Mouse (Mus musculus): ENCODE measurements around the gene Sun5. TPM values are rescaled to one million over a fixed set of nuclear protein-coding genes. Genes with fewer than 3 reads are reported as not detected.

Gene Sun5
- polyA plus RNA-seq, 1 experiment from 2014 or later = not detected

Other genes starting within 250 kb of the Sun5 start
- gene Commd7, start 238.3 kb downstream of the Sun5 start, polyA plus RNA-seq (2014; fragmentation: Nextera tagmentation; extraction: Ambion mirVana) = 56.8 and 60.9 TPM in 2 replicates
- gene Dnmt3b, start 221.6 kb downstream of the Sun5 start, polyA plus RNA-seq (2014; fragmentation: Nextera tagmentation; extraction: Ambion mirVana) = 14.3 and 18.0 TPM in 2 replicates
- gene Dnmt3c, start 174.4 kb downstream of the Sun5 start, polyA plus RNA-seq (2014; fragmentation: Nextera tagmentation; extraction: Ambion mirVana) = not detected in 2 replicates
- 313 and 357 TPM in 2 replicates for gene Mapre1, start 129.8 kb downstream of the Sun5 start, polyA plus RNA-seq (2014; fragmentation: Nextera tagmentation; extraction: Ambion mirVana)
- gene Efcab8, start 91.2 kb downstream of the Sun5 start, polyA plus RNA-seq (2014; fragmentation: Nextera tagmentation; extraction: Ambion mirVana) = not detected in 2 replicates
- not detected in 2 replicates for gene Bpifb2, start 4.0 kb upstream of the Sun5 start, polyA plus RNA-seq (2014; fragmentation: Nextera tagmentation; extraction: Ambion mirVana)
- not detected in 2 replicates for gene Bpifb6, start 29.3 kb upstream of the Sun5 start, polyA plus RNA-seq (2014; fragmentation: Nextera tagmentation; extraction: Ambion mirVana)
- not detected in 2 replicates for gene Bpifb3, start 47.1 kb upstream of the Sun5 start, polyA plus RNA-seq (2014; fragmentation: Nextera tagmentation; extraction: Ambion mirVana)
- gene Bpifb4, start 67.1 kb upstream of the Sun5 start, polyA plus RNA-seq (2014; fragmentation: Nextera tagmentation; extraction: Ambion mirVana) = not detected in 2 replicates
- not detected in 2 replicates for gene Bpifa6, start 103.9 kb upstream of the Sun5 start, polyA plus RNA-seq (2014; fragmentation: Nextera tagmentation; extraction: Ambion mirVana)
- not detected in 2 replicates for gene Bpifa2, start 137.2 kb upstream of the Sun5 start, polyA plus RNA-seq (2014; fragmentation: Nextera tagmentation; extraction: Ambion mirVana)

All from forebrain, embryonic 11.5 days (tissue).